Mouse (Mus musculus) C2C12 (cell line): ENCODE measurements around the gene Blm.

Experiments used
- CEBPB ChIP-seq: IDR thresholded peaks from one replicate; pipeline ENCODE4 v1.6.1; 2011; ENCODE audit warnings: low read depth, mild to moderate bottlenecking, control low read depth, moderate library complexity
- CTCF ChIP-seq: IDR thresholded peaks from one replicate; pipeline ENCODE4 v1.5.1; 2011; ENCODE audit not compliant: control insufficient read depth, insufficient read depth, insufficient read length
- MAX ChIP-seq: IDR thresholded peaks from one replicate; pipeline ENCODE4 v1.6.1; 2011; ENCODE audit warnings: mild to moderate bottlenecking, control low read depth
- MYOD1 ChIP-seq: IDR thresholded peaks from one replicate; pipeline ENCODE4 v1.6.1; 2011; ENCODE audit warnings: low read depth; ENCODE audit not compliant: control insufficient read depth, insufficient read length
- USF1 ChIP-seq: IDR thresholded peaks from one replicate; pipeline ENCODE4 v1.6.1; 2011; ENCODE audit warnings: low read depth, mild to moderate bottlenecking, control low read depth, moderate library complexity

- no peak for TF ChIP-seq CTCF
- no peak for TF ChIP-seq MAX
- TF ChIP-seq MYOD1: no peak
- no peak for TF ChIP-seq USF1
- TF ChIP-seq CEBPB: no peak
These were observed 91.8 kb downstream of the Blm start for GRCm38 (mm10) chr7:80443124-80443523.
